8 mouse cellular contexts compared by ENCODE assay signal in genomic region chr11:5165471-5165916, GRCm38 (mm10). TPM values are rescaled to one million over a fixed set of nuclear protein-coding genes. Genes with fewer than 3 reads are reported as not detected.
DNase-seq lines count a peak whose midpoint lies in the region; ATAC-seq and TF ChIP-seq lines count a peak whose summit lies in the region.

No protein-coding gene starts in this region.

- WGBS in hindbrain, embryonic 16.5 days, result 16% methylated on average over 8 of the region's 8 CpGs
- 12% methylated on average over 8 of the region's 8 CpGs for WGBS in limb, embryonic 11.5 days
- WGBS in liver, embryonic 12.5 days (ENCODE audit: insufficient replicate concordance), result 52% methylated on average over 8 of the region's 8 CpGs

- H3K27ac ChIP-seq in hindbrain, embryonic 16.5 days (ENCODE audit: low read depth, low read length), result 0 out of 2 replicates have a peak overlapping the region, but pooled peaks have one; percentile 45
- H3K27ac ChIP-seq in limb, embryonic 11.5 days (replicated peaks; ENCODE audit: low read depth, low read length), result peak overlapping the region; percentile 72
- no peak overlapping the region for H3K27ac ChIP-seq in liver, embryonic 12.5 days

- H3K4me2 ChIP-seq in hindbrain, embryonic 16.5 days (ENCODE audit: low read length), result no peak overlapping the region
- no peak overlapping the region for H3K4me2 ChIP-seq in limb, embryonic 11.5 days (ENCODE audit: low read depth, severe bottlenecking)
- H3K4me2 ChIP-seq in liver, embryonic 12.5 days, result no peak overlapping the region

- H3K4me1 ChIP-seq in hindbrain, embryonic 16.5 days (ENCODE audit: control insufficient read depth, insufficient read depth, low read depth, low read length), result peaks cover 7% of the 10 kb centered on the region; the same call in 1 of the 2 replicates
- peaks cover 13% of the 10 kb centered on the region; the same call in 1 of the 2 replicates for H3K4me1 ChIP-seq in limb, embryonic 11.5 days (ENCODE audit: control insufficient read depth, insufficient read depth, low read length)
- no peaks in the 10 kb centered on the region for H3K4me1 ChIP-seq in liver, embryonic 12.5 days

- no peak overlapping the region for H3K4me3 ChIP-seq in hindbrain, embryonic 16.5 days (ENCODE audit: low read length)
- H3K4me3 ChIP-seq in limb, embryonic 11.5 days (ENCODE audit: low read depth, low read length), result no peak overlapping the region
- no peak overlapping the region for H3K4me3 ChIP-seq in liver, embryonic 12.5 days

- no peaks in the 10 kb centered on the region for H3K27me3 ChIP-seq in hindbrain, embryonic 16.5 days (replicated peaks; ENCODE audit: control insufficient read depth, insufficient read depth, low read length)
- no peaks in the 10 kb centered on the region for H3K27me3 ChIP-seq in limb, embryonic 11.5 days (ENCODE audit: control insufficient read depth, insufficient read depth, low read length)
- peaks cover 6% of the 10 kb centered on the region for H3K27me3 ChIP-seq in liver, embryonic 12.5 days (replicated peaks)

- no peak for TF ChIP-seq CTCF in brain, embryonic 14.5 days (IDR thresholded peaks at IDR 0.05; ENCODE audit: borderline replicate concordance, extremely low read depth, insufficient read depth, insufficient read length)

- TF ChIP-seq POLR2A in brain, embryonic 14.5 days (IDR thresholded peaks at IDR 0.05; ENCODE audit: borderline replicate concordance, extremely low read depth, insufficient read depth, insufficient read length, poor library complexity, severe bottlenecking), result no peak

- no peak overlapping the region for H3K9ac ChIP-seq in hindbrain, embryonic 16.5 days (ENCODE audit: low read depth, low read length)
- 0 out of 2 replicates have a peak overlapping the region, but pooled peaks have one; percentile 37 for H3K9ac ChIP-seq in limb, embryonic 11.5 days (ENCODE audit: low read length)
- no peak overlapping the region for H3K9ac ChIP-seq in liver, embryonic 12.5 days

- no peaks in the 10 kb centered on the region for H3K9me3 ChIP-seq in hindbrain, embryonic 16.5 days (ENCODE audit: control insufficient read depth, low read length)
- H3K9me3 ChIP-seq in limb, embryonic 11.5 days (ENCODE audit: control insufficient read depth, low read length), result no peaks in the 10 kb centered on the region; the same call in 1 of the 2 replicates
- peaks cover 6% of the 10 kb centered on the region; the same call in 1 of the 2 replicates for H3K9me3 ChIP-seq in liver, embryonic 12.5 days (replicated peaks)

- H3K36me3 ChIP-seq in hindbrain, embryonic 16.5 days (ENCODE audit: control insufficient read depth, insufficient read depth, low read length), result no peaks in the 10 kb centered on the region
- H3K36me3 ChIP-seq in limb, embryonic 11.5 days (ENCODE audit: control insufficient read depth, insufficient read depth, low read length), result no peaks in the 10 kb centered on the region
- no peaks in the 10 kb centered on the region for H3K36me3 ChIP-seq in liver, embryonic 12.5 days

- DNase-seq in brain, embryonic 14.5 days (ENCODE audit: low read depth), result peak; percentile 92
- peak; percentile 84 for DNase-seq in cerebellum, postnatal 36 days
- DNase-seq in gastrocnemius, adult 8-10 months (ENCODE audit: low spot score in 2 of 2), result peak; percentile 37 to 61
- peak; percentile 77 for DNase-seq in limb, embryonic 11.5 days (ENCODE audit: low spot score)
- DNase-seq in right cerebral cortex, postnatal 14 days, result peak; percentile 69
- DNase-seq in natural killer cell, adult 2 months (ENCODE audit: low spot score in 2 of 2), result no peak

- ATAC-seq in hindbrain, embryonic 16.5 days, result peak; percentile 81
- ATAC-seq in limb, embryonic 11.5 days (ENCODE audit: insufficient number of reproducible peaks, low FRiP score, low TSS enrichment, low read depth), result peak; percentile 52; the same call in 1 of the 2 replicates
- ATAC-seq in liver, embryonic 12.5 days, result no peak

RNA-seq across cellular contexts. Expression of gene Emid1, which starts 13.4 kb away (rescaled TPM):
- polyA plus RNA-seq in brain, embryonic 14.5 days (2012; rRNA removed), result 10.3 and 13.4 TPM in 2 replicates
- 1 to 10 TPM; 5.5 to 9.6 (median 8.4) TPM for total RNA-seq in gastrocnemius, adult 8-10 months (2022)
- 15.8 and 18.2 TPM in 2 replicates for polyA plus RNA-seq in hindbrain, embryonic 16.5 days (2015; fragmentation: Nextera tagmentation; extraction: Ambion mirVana)
- 9.9 and 11.5 TPM in 2 replicates for polyA plus RNA-seq in limb, embryonic 11.5 days (2014; fragmentation: Nextera tagmentation; extraction: Ambion mirVana)
- 9.0 and 9.1 TPM in 2 replicates for polyA plus RNA-seq in liver, embryonic 12.5 days (2016; fragmentation: Nextera tagmentation; extraction: Ambion mirVana)

Comparison
In these comparisons a context has a peak if more than half of its experiments do, and no peak if none do; other contexts are left out.
1. DNase-seq: peak in brain, embryonic 14.5 days (single experiment), cerebellum, postnatal 36 days (2 of 2), gastrocnemius, adult 8-10 months (2 of 2), limb, embryonic 11.5 days (single experiment) and right cerebral cortex, postnatal 14 days (single experiment); none in natural killer cell, adult 2 months (0 of 2).